Mouse (Mus musculus): ENCODE results near the gene Col28a1. TPM values are rescaled to one million over a fixed set of nuclear protein-coding genes. Genes with fewer than 3 reads are reported as not detected.

Col28a1 gene
- polyA plus RNA-seq, 1 experiment, result not detected

DNA sequence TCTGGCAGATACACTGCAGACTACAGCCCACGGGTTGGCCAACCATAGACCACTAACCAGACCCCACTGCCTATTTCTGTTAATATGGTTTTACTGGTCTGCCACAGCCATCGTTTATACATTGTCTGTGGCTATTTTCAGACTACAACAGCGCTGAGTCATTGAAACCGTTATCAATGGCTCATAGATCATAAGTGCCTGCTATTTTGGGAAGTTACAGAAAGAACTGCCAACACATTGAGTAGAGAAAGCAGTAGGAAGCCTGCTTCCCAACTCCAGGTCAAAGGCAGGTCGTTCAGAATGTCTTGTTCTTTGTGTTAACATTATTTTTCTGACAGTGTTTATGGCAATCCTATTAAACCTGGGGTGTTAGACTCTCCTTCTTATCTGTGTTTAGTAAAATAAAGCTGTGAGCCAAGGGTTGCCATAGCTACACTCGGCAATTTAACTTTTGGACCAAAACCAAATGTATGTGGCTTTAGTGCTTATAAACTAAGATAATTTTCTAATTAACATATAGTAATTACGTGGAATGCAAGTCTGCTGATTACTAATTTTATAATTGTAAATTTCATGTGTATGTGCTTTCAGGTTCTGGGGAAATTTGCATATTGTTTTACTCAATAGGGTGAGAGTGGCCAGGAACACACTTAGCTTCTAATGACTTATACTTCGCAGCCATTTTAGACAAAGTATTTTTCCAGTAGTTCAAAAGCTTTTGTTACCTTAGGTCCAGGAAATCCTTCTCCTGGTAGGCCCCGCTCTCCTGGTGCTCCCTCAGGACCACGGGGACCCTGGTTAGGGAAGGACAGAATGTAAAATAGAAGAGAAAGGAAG lies 86.3 kb downstream of the Col28a1 start:
- H3K4me3 ChIP-seq, result no peak overlapping the region
- H3K4me2 ChIP-seq (ENCODE audit: low read depth), result peak overlapping the region; percentile 24
- no peak for TF ChIP-seq TCF12 (IDR thresholded peaks at IDR 0.05; ENCODE audit: insufficient read depth, poor library complexity, severe bottlenecking)
- TF ChIP-seq REST (IDR thresholded peaks at IDR 0.05; ENCODE audit: insufficient read depth, insufficient read length), result no peak
- TF ChIP-seq MYOD1 (IDR thresholded peaks at IDR 0.05; ENCODE audit: control insufficient read depth in 1 of 3, insufficient read length in 2 of 3, low read depth in 2 of 3), result no peak
- TF ChIP-seq TCF3 (IDR thresholded peaks at IDR 0.05; ENCODE audit: insufficient read length, low read depth), result no peak
- TF ChIP-seq SRF (IDR thresholded peaks at IDR 0.05; ENCODE audit: control insufficient read depth, insufficient read length, low read depth), result no peak
- no peak for TF ChIP-seq POLR2AphosphoS2 (IDR thresholded peaks at IDR 0.05; ENCODE audit: insufficient read length, low read depth)
- TF ChIP-seq CEBPB (IDR thresholded peaks at IDR 0.05; ENCODE audit: insufficient read depth, poor library complexity, severe bottlenecking), result no peak
- TF ChIP-seq MYOG (IDR thresholded peaks at IDR 0.05; ENCODE audit: control insufficient read depth in 1 of 3, insufficient read depth in 1 of 3, insufficient read length in 2 of 3, low read depth in 2 of 3), result no peak
- no peak for TF ChIP-seq POLR2A (IDR thresholded peaks at IDR 0.05; ENCODE audit: insufficient read length, low read depth)
- TF ChIP-seq E2F4 (IDR thresholded peaks at IDR 0.05; ENCODE audit: insufficient read depth), result no peak
- no peak for TF ChIP-seq MAX (IDR thresholded peaks at IDR 0.05; ENCODE audit: low read depth)
- no peak for TF ChIP-seq USF1 (IDR thresholded peaks at IDR 0.05; ENCODE audit: low read depth)
- no peaks in the 10 kb centered on the region for H3K27me3 ChIP-seq (ENCODE audit: control insufficient read depth, insufficient read depth, insufficient read length)
- H3K79me2 ChIP-seq (ENCODE audit: control insufficient read depth, insufficient read depth), result no peaks in the 10 kb centered on the region
- H3K36me3 ChIP-seq (ENCODE audit: control insufficient read depth, insufficient read depth), result no peaks in the 10 kb centered on the region
- H3ac ChIP-seq (ENCODE audit: control insufficient read depth, insufficient read length), result no peak overlapping the region

DNA sequence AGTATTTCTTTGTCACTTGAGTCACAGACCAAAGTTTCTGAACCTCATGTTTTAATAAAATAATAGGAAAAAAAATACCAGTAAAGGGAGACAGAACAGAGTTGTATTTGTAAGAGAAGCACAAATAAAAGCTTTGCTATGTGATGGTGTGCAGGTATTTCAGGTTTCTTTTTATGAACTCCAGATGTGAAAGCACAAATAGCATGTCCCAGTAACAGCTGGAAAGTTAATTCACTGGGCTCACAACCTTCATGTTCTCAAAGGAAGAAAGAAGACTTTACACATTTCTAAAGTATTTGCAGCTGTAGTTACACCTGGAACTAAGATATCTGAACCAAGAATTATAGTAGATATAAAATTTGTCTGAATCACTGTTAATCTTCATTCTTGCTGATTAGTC lies 91.2 kb downstream of the Col28a1 start:
- H3K4me2 ChIP-seq (ENCODE audit: low read depth), result no peak overlapping the region
- no peak overlapping the region for H3ac ChIP-seq (ENCODE audit: control insufficient read depth, insufficient read length)
- H3K79me2 ChIP-seq (ENCODE audit: control insufficient read depth, insufficient read depth), result no peaks in the 10 kb centered on the region
- no peaks in the 10 kb centered on the region for H3K36me3 ChIP-seq (ENCODE audit: control insufficient read depth, insufficient read depth)
- H3K4me3 ChIP-seq, result no peak overlapping the region
- H3K27me3 ChIP-seq (ENCODE audit: control insufficient read depth, insufficient read depth, insufficient read length), result no peaks in the 10 kb centered on the region
- no peak for TF ChIP-seq TCF3 (IDR thresholded peaks at IDR 0.05; ENCODE audit: insufficient read length, low read depth)
- TF ChIP-seq TCF12 (IDR thresholded peaks at IDR 0.05; ENCODE audit: insufficient read depth, poor library complexity, severe bottlenecking), result no peak
- TF ChIP-seq POLR2AphosphoS2 (IDR thresholded peaks at IDR 0.05; ENCODE audit: insufficient read length, low read depth), result no peak
- TF ChIP-seq POLR2A (IDR thresholded peaks at IDR 0.05; ENCODE audit: insufficient read length, low read depth), result no peak
- TF ChIP-seq USF1 (IDR thresholded peaks at IDR 0.05; ENCODE audit: low read depth), result no peak
- TF ChIP-seq CEBPB (IDR thresholded peaks at IDR 0.05; ENCODE audit: insufficient read depth, poor library complexity, severe bottlenecking), result no peak
- TF ChIP-seq MYOG (IDR thresholded peaks at IDR 0.05; ENCODE audit: control insufficient read depth in 1 of 3, insufficient read depth in 1 of 3, insufficient read length in 2 of 3, low read depth in 2 of 3), result no peak

- Histone ChIP-seq H3K36me3 (ENCODE audit: control insufficient read depth, insufficient read depth) (no peaks in the 10 kb centered on the region), H3K4me2 (ENCODE audit: low read depth) (no peak overlapping the region), H3K4me3 (no peak overlapping the region), H3ac (ENCODE audit: control insufficient read depth, insufficient read length) (no peak overlapping the region), H3K27me3 (ENCODE audit: control insufficient read depth, insufficient read depth, insufficient read length) (no peaks in the 10 kb centered on the region), H3K79me2 (ENCODE audit: control insufficient read depth, insufficient read depth) (no peaks in the 10 kb centered on the region)
- TF ChIP-seq CEBPB (IDR thresholded peaks at IDR 0.05; ENCODE audit: insufficient read depth, poor library complexity, severe bottlenecking) (no peak), E2F4 (IDR thresholded peaks at IDR 0.05; ENCODE audit: insufficient read depth) (no peak), USF1 (IDR thresholded peaks at IDR 0.05; ENCODE audit: low read depth) (no peak), SRF (IDR thresholded peaks at IDR 0.05; ENCODE audit: control insufficient read depth, insufficient read length, low read depth) (no peak), MAX (IDR thresholded peaks at IDR 0.05; ENCODE audit: low read depth) (no peak)
These were observed 96.6 kb downstream of the Col28a1 start for GRCm38 (mm10) chr6:8095856-8096255.

DNA sequence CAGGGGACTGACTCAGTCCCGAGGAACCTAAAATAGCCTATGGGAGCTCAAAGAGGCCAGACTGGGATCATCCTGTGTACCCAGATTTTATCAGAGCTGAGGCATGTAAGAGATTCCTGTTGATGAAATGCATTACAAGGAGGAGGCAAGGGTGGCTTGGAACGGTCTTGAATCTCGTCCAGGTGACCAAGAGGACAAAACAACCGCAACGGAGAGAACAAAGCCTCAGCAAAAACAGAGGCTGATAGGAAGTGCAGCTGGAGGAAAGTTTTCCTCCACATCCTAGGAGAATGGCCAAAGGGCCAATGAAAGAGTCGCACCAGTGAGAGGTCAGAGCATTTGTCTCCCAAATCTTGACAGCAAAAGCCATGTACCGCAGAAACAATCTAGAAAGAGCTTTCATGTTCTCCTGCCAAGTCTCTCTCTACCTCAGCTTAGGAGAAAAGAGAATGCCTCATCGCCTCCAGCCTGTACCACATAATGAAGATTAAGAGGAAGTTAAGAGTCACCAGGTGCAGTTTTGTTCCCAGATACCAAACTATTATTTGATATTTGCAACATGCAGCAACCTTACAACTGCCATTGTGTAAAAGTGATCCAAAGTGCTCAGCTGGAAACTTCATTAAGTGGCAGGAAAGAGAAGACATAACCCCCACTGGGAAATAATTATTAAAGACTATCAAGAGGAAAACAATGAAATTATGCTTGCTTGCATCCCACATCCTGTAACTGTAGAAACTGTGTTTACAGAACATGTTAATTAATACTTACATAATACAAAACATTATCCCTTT lies 98.1 kb downstream of the Col28a1 start:
- TF ChIP-seq MAX (IDR thresholded peaks at IDR 0.05; ENCODE audit: low read depth), result no peak
- no peak for TF ChIP-seq CEBPB (IDR thresholded peaks at IDR 0.05; ENCODE audit: insufficient read depth, poor library complexity, severe bottlenecking)
- no peak for TF ChIP-seq MYOG (IDR thresholded peaks at IDR 0.05; ENCODE audit: control insufficient read depth in 1 of 3, insufficient read depth in 1 of 3, insufficient read length in 2 of 3, low read depth in 2 of 3)
- TF ChIP-seq POLR2A (IDR thresholded peaks at IDR 0.05; ENCODE audit: insufficient read length, low read depth), result no peak
- no peak for TF ChIP-seq MYOD1 (IDR thresholded peaks at IDR 0.05; ENCODE audit: control insufficient read depth in 1 of 3, insufficient read length in 2 of 3, low read depth in 2 of 3)
- no peak for TF ChIP-seq E2F4 (IDR thresholded peaks at IDR 0.05; ENCODE audit: insufficient read depth)
- TF ChIP-seq REST (IDR thresholded peaks at IDR 0.05; ENCODE audit: insufficient read depth, insufficient read length), result no peak
- no peak for TF ChIP-seq SRF (IDR thresholded peaks at IDR 0.05; ENCODE audit: control insufficient read depth, insufficient read length, low read depth)
- no peak for TF ChIP-seq TCF3 (IDR thresholded peaks at IDR 0.05; ENCODE audit: insufficient read length, low read depth)
- Histone ChIP-seq H3ac (ENCODE audit: control insufficient read depth, insufficient read length) (no peak overlapping the region), H3K4me2 (ENCODE audit: low read depth) (no peak overlapping the region), H3K27me3 (ENCODE audit: control insufficient read depth, insufficient read depth, insufficient read length) (no peaks in the 10 kb centered on the region), H3K4me3 (no peak overlapping the region), H3K79me2 (ENCODE audit: control insufficient read depth, insufficient read depth) (no peaks in the 10 kb centered on the region), H3K36me3 (ENCODE audit: control insufficient read depth, insufficient read depth) (no peaks in the 10 kb centered on the region)

Measured in myocyte (in vitro differentiated cells).